Mouse (Mus musculus) liver, adult 2 months (tissue): ENCODE data around the gene Anapc2. TPM values are rescaled to one million over a fixed set of nuclear protein-coding genes. Genes with fewer than 3 reads are reported as not detected.

ENCODE experiments used
- DNase-seq: peaks from one replicate; pipeline ENCODE4 v3.0.0-alpha.2; 2011; ENCODE audit warnings: low read depth, low spot score; ENCODE audit errors: extremely low read depth
- H3K27ac ChIP-seq: fragments of 200-500 bp; replicated peaks from 2 replicates; pipeline ENCODE4 v1.5.1; 2012; ENCODE audit warnings: low read depth, mild to moderate bottlenecking, control low read depth, inconsistent platforms, low read length; ENCODE audit not compliant: insufficient read depth
- H3K27me3 ChIP-seq: fragments of 200-500 bp; 2 replicates; pipeline ENCODE4 v1.6.1; 2012; ENCODE audit warnings: mild to moderate bottlenecking, moderate library complexity, low read length, inconsistent platforms; ENCODE audit not compliant: control insufficient read depth, insufficient read depth
- H3K36me3 ChIP-seq: fragments of 200-500 bp; 2 replicates; pipeline ENCODE4 v1.6.1; 2012; ENCODE audit warnings: low read length, inconsistent platforms; ENCODE audit not compliant: control insufficient read depth, insufficient read depth
- H3K4me1 ChIP-seq: fragments of 200-500 bp; 2 replicates; pipeline ENCODE4 v1.6.1; 2011; ENCODE audit warnings: low read length; ENCODE audit not compliant: control insufficient read depth, insufficient read depth
- H3K4me3 ChIP-seq: fragments of 200-500 bp; 2 replicates; pipeline ENCODE4 v1.5.1; 2011; ENCODE audit warnings: low read depth, mild to moderate bottlenecking, control low read depth, low read length, moderate library complexity; ENCODE audit not compliant: insufficient read depth
- H3K79me2 ChIP-seq: fragments of 200-500 bp; 2 replicates; pipeline ENCODE4 v1.6.1; 2012; ENCODE audit warnings: inconsistent platforms, mild to moderate bottlenecking, low read length, moderate library complexity; ENCODE audit not compliant: control insufficient read depth, insufficient read depth
- H3K9ac ChIP-seq: fragments of 200-500 bp; 2 replicates; pipeline ENCODE4 v1.6.1; 2012; ENCODE audit warnings: low read depth, mild to moderate bottlenecking, control low read depth, inconsistent platforms, low read length
- CTCF ChIP-seq: fragments of 200-500 bp; IDR thresholded peaks from 2 replicates; pipeline ENCODE4 v1.5.1; 2011; ENCODE audit warnings: low read depth, low read length, control low read depth
- POLR2A ChIP-seq: fragments of 200-500 bp; IDR thresholded peaks from 2 replicates; pipeline ENCODE4 v1.6.1; 2011; ENCODE audit warnings: low read length, control low read depth; ENCODE audit not compliant: insufficient read depth; ENCODE audit errors: extremely low read depth
- WGBS: fragments of 180-500 bp; shearing (Covaris S2); methylation state at CpG from one replicate; pipeline ENCODE4 v1.1.7; 2018; 5-methylcytosine and 5-hydroxymethylcytosine counted together
- polyA plus RNA-seq: library from polyadenylated mRNA; depleted of rRNA; stranded (reverse); fragments of >200 nt; gene quantifications from 2 replicates; pipeline ENCODE4 v1.2.3, GENCODE M21; 2012
- total RNA-seq: library from RNA; depleted of rRNA; stranded (reverse); fragments of >200 nt; gene quantifications from 2 replicates; pipeline ENCODE4 v1.2.3, GENCODE M21; 2014

Anapc2 gene
- total and polyA plus RNA-seq, 2 experiments: 24.0 to 52.1 TPM

- Histone ChIP-seq H3K27ac (no peak overlapping the region), H3K27me3 (no peaks in the 10 kb centered on the region), H3K79me2 (no peaks in the 10 kb centered on the region), H3K9ac (no peak overlapping the region), H3K36me3 (no peaks in the 10 kb centered on the region), H3K4me3 (no peak overlapping the region), H3K4me1 (no peaks in the 10 kb centered on the region)
- WGBS: 69% methylated on average over 12 of the region's 12 CpGs
- TF ChIP-seq POLR2A: no peak
- TF ChIP-seq CTCF: no peak
- DNase-seq: no peak
These were observed 41.2 kb upstream of the Anapc2 start for GRCm38 (mm10) chr2:25231038-25231437.

- no peak overlapping the region for H3K9ac ChIP-seq
- no peaks in the 10 kb centered on the region for H3K27me3 ChIP-seq
- no peaks in the 10 kb centered on the region for H3K4me1 ChIP-seq
- TF ChIP-seq CTCF: no peak
- TF ChIP-seq POLR2A: no peak
- H3K79me2 ChIP-seq: no peaks in the 10 kb centered on the region
- no peak overlapping the region for H3K4me3 ChIP-seq
- no peaks in the 10 kb centered on the region for H3K36me3 ChIP-seq
- DNase-seq: no peak
- WGBS: 73% methylated on average over 4 of the region's 4 CpGs
- no peak overlapping the region for H3K27ac ChIP-seq
These were observed 38.9 kb upstream of the Anapc2 start for GRCm38 (mm10) chr2:25233421-25233820.

- TF ChIP-seq POLR2A: no peak
- TF ChIP-seq CTCF: no peak
- Histone ChIP-seq H3K4me3 (no peak within 1 kb of the TSS), H3K27me3 (no peaks in the 10 kb centered on the region), H3K79me2 (no peaks in the 10 kb centered on the region), H3K4me1 (no peaks in the 10 kb centered on the region), H3K9ac (no peak within 1 kb of the TSS), H3K36me3 (no peaks in the 10 kb centered on the region), H3K27ac (no peak within 1 kb of the TSS)
- no peak for DNase-seq
- 76% methylated on average over 3 of the region's 3 CpGs for WGBS
These were observed 38.2 kb upstream of the Anapc2 start, which contains the start of gene Slc34a3 for GRCm38 (mm10) chr2:25234050-25234449. TSS of gene Slc34a3 (minus strand) at chr2:25234364.

- H3K9ac ChIP-seq: no peak overlapping the region
- WGBS: 61% methylated on average over 5 of the region's 5 CpGs
- H3K4me3 ChIP-seq: no peak overlapping the region
- no peaks in the 10 kb centered on the region for H3K36me3 ChIP-seq
- no peak for TF ChIP-seq CTCF
- no peak for TF ChIP-seq POLR2A
- DNase-seq: no peak
- H3K27me3 ChIP-seq: no peaks in the 10 kb centered on the region
- no peaks in the 10 kb centered on the region for H3K79me2 ChIP-seq
- no peak overlapping the region for H3K27ac ChIP-seq
- no peaks in the 10 kb centered on the region for H3K4me1 ChIP-seq
These were observed 37.6 kb upstream of the Anapc2 start for GRCm38 (mm10) chr2:25234551-25235220.

GRCm38 (mm10) chr2:25236614-25237013 is 35.7 kb upstream of the Anapc2 start, which contains the start of gene Rnf224:
TSS of gene Rnf224 (minus strand) at chr2:25236787.
- H3K27ac ChIP-seq: no peak within 1 kb of the TSS

GRCm38 (mm10) chr2:25237522-25237921 is 34.8 kb upstream of the Anapc2 start:
- Histone ChIP-seq H3K4me3 (no peak overlapping the region), H3K27ac (no peak overlapping the region), H3K4me1 (peaks cover 4% of the 10 kb centered on the region; the same call in 1 of the 2 replicates), H3K27me3 (0 out of 2 replicates have a peak, but pooled peaks cover 7% of the 10 kb centered on the region), H3K9ac (no peak overlapping the region), H3K79me2 (no peaks in the 10 kb centered on the region), H3K36me3 (no peaks in the 10 kb centered on the region)
- WGBS: 58% methylated on average over 4 of the region's 4 CpGs
- no peak for TF ChIP-seq CTCF
- TF ChIP-seq POLR2A: no peak
- DNase-seq: no peak

More at GRCm38 (mm10) chr2:25236614-25237013, 35.7 kb upstream of the Anapc2 start, which contains the start of gene Rnf224:
- TF ChIP-seq POLR2A: no peak
- no peaks in the 10 kb centered on the region for H3K79me2 ChIP-seq
- 0 out of 2 replicates have a peak, but pooled peaks cover 4% of the 10 kb centered on the region for H3K27me3 ChIP-seq
- H3K36me3 ChIP-seq: no peaks in the 10 kb centered on the region
- DNase-seq: no peak
- 39% methylated on average over 8 of the region's 8 CpGs for WGBS
- H3K9ac ChIP-seq: no peak within 1 kb of the TSS
- H3K4me3 ChIP-seq: no peak within 1 kb of the TSS
- peaks cover 4% of the 10 kb centered on the region; the same call in 1 of the 2 replicates for H3K4me1 ChIP-seq
